ENCODE assay signal across 8 mouse cellular contexts in genomic region chr5:3596399-3596766, GRCm38 (mm10). TPM values are rescaled to one million over a fixed set of nuclear protein-coding genes. Genes with fewer than 3 reads are reported as not detected.
A peak's percentile ranks its signal among the peaks of the same experiment; 100 is the strongest.
DNase-seq lines count a peak whose midpoint lies in the region; ATAC-seq lines count a peak whose summit lies in the region.

Gene Rbm48 (minus strand): TSS chr5:3596585.

- ATAC-seq in intestine, embryonic 16.5 days = peak; percentile 87

- H3K36me3 ChIP-seq in intestine, embryonic 16.5 days (ENCODE audit: control insufficient read depth, insufficient read depth, low read length) = no peaks in the 10 kb centered on the region; the same call in 1 of the 2 replicates

- intact Hi-C loops in left cerebral cortex, postnatal 25 days (cut with DNase I) = no loop called here

- peak within 1 kb of the TSS; percentile 92 for H3K4me2 ChIP-seq in intestine, embryonic 16.5 days (ENCODE audit: low read depth, low read length)

- no peaks in the 10 kb centered on the region for H3K27me3 ChIP-seq in intestine, embryonic 16.5 days (replicated peaks; ENCODE audit: control insufficient read depth, insufficient read depth, low read length)

- peak; percentile 88 for DNase-seq in adrenal gland, postnatal 10 days
- peak; percentile 75 for DNase-seq in embryo, embryonic 9.5 days (ENCODE audit: extremely low spot score)
- peak; percentile 54 to 79 for DNase-seq in gastrocnemius, postnatal 4 days (ENCODE audit: low spot score in 2 of 2)
- DNase-seq in left cerebral cortex, postnatal 25 days (ENCODE audit: low spot score in 2 of 2) = peak; percentile 81 to 89
- peak; percentile 79 for DNase-seq in mesoderm, embryonic 11.5 days (ENCODE audit: low read depth, low spot score)
- peak; percentile 80 to 81 for DNase-seq in right cerebral cortex, postnatal 36 days (ENCODE audit: low spot score in 2 of 2)
- DNase-seq in yolk sac, embryonic 10.5 days (ENCODE audit: low spot score) = no peak

- peak within 1 kb of the TSS; percentile 68 for H3K4me3 ChIP-seq in intestine, embryonic 16.5 days (ENCODE audit: low read length)

- peak within 1 kb of the TSS; percentile 82 for H3K9ac ChIP-seq in intestine, embryonic 16.5 days (ENCODE audit: low read depth, low read length)

- H3K4me1 ChIP-seq in intestine, embryonic 16.5 days (ENCODE audit: control insufficient read depth, insufficient read depth, low read length) = peaks cover 12% of the 10 kb centered on the region

- peak within 1 kb of the TSS; percentile 67 for H3K27ac ChIP-seq in intestine, embryonic 16.5 days (ENCODE audit: low read length)

- WGBS in intestine, embryonic 16.5 days = under 1% methylated on average over 31 of the region's 31 CpGs

- H3K9me3 ChIP-seq in intestine, embryonic 16.5 days (ENCODE audit: control insufficient read depth, low read length) = no peaks in the 10 kb centered on the region

RNA-seq across cellular contexts. Expression of gene Rbm48, which starts in this region (rescaled TPM):
- 10 to 100 TPM in 1 of 2 experiments, 1 to 10 TPM in 1; 8.0 to 11.6 TPM for total RNA-seq in adrenal gland, postnatal 10 days (2021)
- total RNA-seq in gastrocnemius, postnatal 4 days (2021) = 1 to 10 TPM; 7.4 to 7.6 TPM
- polyA plus RNA-seq in intestine, embryonic 16.5 days (2015; fragmentation: Nextera tagmentation; extraction: Ambion mirVana) = 8.9 and 10.3 TPM in 2 replicates
- 10 to 100 TPM; 12.1 to 13.6 TPM for total RNA-seq in left cerebral cortex, postnatal 25 days (2021)
